Mouse (Mus musculus): ENCODE measurements around the gene Cpeb3.
"Not testable (repeated sequence)": the region's sequence is repeated elsewhere in the genome, so short reads cannot be mapped to it uniquely, and the experiment has no call there.

GRCm38 (mm10) chr19:37232598-37232997 lies 24.2 kb upstream of the Cpeb3 start:
- TF ChIP-seq CTCF (IDR thresholded peaks at IDR 0.05; ENCODE audit: borderline replicate concordance, control insufficient read depth, extremely low read depth, insufficient read depth, low read length, poor library complexity); POLR2A (IDR thresholded peaks at IDR 0.05; ENCODE audit: control insufficient read depth, extremely low read depth, insufficient read depth, low read length, poor library complexity): not testable (repeated sequence)
